Mouse (Mus musculus): ENCODE measurements around the gene Gpr156.
"Not testable (repeated sequence)": the region's sequence is repeated elsewhere in the genome, so short reads cannot be mapped to it uniquely, and the experiment has no call there.

Gpr156 gene

GRCm38 (mm10) chr16:38002485-38002884 lies 86.2 kb downstream of the Gpr156 start:
- no peak for DNase-seq (ENCODE audit: low spot score)

- no peak for DNase-seq (ENCODE audit: low spot score)
Observed at GRCm38 (mm10) chr16:38004486-38005020, 88.3 kb downstream of the Gpr156 start.

DNA sequence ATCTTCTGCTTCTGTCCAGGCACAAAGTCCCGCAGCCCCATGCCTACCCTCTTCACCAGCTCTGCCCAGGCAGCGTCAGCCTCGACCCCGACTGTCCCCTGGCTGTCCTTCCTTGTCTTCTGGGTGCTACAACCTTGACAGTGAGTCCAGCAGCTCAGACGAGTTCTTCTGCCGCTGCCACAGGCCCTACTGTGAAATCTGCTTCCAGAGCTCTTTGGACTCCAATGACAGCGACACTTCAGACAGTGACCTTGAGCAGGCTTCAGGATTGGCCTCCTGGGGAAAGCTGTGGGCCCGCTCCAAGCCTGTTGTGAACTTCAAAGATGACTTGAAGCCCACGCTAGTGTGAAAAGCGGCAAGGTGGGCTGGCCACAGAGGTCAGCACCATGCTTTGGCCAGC lies 89.2 kb downstream of the Gpr156 start:
- DNase-seq (ENCODE audit: low spot score): no peak

DNA sequence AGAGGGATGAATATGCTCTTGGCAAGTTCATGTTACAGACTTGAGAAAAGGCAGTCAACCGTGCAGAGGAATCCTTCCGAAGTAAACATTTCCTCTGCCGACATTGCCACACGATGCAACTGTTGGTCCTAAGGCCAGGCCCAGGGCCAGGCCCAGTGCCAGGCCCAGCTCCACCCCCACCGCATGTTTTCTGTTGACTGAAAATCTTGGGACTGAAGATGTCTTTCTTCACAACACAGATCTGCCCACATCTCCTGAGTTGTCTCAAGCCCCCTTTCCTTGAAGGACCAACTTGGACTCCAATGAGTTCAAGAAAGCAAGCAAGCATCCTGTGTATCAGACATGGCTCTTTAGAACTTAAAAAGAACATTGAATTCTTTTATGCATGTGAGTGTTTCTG lies 92.1 kb downstream of the Gpr156 start:
- DNase-seq (ENCODE audit: low spot score): no peak

DNA sequence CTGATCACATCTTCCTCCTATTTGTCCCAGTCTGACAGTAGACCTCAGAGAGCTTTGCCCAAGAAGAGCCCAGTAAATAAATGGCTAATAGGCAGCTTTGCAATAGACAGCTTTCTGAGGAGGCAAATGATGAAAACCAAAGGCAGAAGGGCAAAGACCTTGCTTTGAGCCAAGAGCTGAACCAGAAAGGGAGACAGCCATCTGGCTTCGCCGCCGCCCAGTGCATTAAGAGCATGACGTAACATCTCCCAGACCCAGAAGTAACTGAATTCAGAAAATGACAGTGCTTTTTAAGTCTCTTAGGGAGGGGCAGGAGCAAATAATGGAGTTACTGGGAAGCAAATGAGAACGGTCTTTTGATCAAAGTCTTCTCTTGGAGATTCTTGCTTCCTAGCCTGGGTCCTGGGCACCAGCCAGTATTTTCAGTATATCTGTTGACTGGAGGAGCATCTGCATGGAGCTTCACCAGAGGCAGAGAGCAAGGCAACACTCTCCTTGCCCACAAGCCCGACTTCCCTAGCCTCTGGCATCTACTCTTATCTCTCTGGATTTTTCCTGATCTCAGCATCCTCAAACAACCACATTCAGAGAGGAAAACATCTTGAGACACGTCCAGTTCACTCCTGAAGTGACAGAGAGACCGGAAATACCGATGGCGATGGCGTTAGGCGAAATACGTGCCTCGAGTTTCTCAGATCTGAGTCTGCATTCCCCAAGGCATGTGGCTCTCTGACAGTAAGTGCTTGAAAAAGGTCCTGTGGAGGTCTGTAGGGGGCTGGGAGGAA lies 92.9 kb downstream of the Gpr156 start:
- no peak for DNase-seq (ENCODE audit: low spot score)

GRCm38 (mm10) chr16:38011486-38011885 lies 95.2 kb downstream of the Gpr156 start:
- no peak for DNase-seq (ENCODE audit: low spot score)

DNA sequence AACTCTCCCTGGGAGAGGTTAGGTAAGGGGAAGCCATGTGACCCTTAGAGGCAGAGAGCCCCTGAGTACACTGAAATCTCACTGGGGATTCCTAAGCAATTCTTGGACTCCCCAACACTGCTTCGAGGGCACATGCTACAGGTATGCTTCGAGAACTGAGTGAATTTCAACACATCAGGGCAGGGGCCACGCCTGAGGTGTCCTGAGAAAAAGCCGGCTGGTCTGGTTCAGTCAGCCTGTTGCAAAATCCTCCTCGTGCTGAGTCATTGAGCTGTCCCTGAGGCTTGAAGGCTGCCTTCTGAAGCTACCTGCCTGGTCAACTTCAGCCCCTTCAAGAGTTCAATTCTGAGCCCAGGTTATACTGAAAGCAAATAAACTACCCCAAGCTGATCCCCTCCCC lies 96.1 kb downstream of the Gpr156 start:
- peak; percentile 89 for DNase-seq (ENCODE audit: low spot score)

- DNase-seq (ENCODE audit: low spot score): peak; percentile 57
Observed at GRCm38 (mm10) chr16:38012891-38013290, 96.6 kb downstream of the Gpr156 start.

GRCm38 (mm10) chr16:38014951-38015350 lies 98.7 kb downstream of the Gpr156 start:
- no peak for DNase-seq (ENCODE audit: low spot score)

DNA sequence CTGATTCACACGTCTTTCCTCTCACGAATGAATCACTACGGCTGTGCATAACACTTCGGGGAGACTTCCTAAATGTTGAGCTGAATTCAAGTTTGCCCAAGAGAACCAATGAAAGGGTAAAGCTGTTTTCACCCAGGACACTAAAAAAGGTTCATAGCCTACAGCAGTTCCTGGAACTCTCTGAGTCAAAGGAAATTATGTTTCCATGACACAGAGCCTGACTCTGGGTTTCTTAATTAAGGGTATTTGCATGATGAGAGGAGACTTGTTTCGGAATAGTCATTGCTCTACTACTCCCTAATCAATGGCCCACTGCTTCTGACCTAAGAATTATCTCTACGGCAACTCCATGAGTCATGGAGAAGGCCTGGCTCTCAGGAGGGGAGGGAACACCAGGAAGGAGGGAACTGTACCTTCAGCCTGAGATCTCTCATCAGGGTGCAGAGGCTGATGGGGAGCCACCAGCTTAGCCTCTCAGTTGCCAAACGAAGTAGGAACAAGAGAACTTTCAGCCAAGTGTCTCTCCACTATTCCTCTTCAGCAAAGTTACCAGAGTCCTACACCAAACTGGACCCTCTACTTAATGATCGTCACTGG lies 100.7 kb downstream of the Gpr156 start:
- DNase-seq (ENCODE audit: low spot score): no peak

DNA sequence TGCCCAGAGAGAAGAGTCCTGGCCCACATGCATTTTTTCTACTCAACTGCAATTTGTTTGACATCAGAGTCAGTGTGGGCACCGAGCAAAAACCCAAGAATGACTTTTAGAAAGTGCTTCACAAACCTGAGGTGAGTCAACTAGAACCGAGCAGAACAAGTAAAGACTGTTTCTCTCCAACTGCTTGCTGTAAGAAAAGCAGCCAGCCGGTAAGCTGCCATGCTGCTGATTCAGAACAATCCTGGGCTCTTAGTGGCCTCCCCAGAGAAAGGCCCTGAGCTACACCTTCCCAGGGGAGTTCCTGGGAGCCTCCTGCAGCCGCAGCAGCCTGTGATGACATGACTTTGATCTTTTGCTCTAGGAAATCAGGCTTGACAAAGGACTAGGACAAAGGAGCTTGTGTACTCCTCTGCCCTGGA lies 101.7 kb downstream of the Gpr156 start:
- no peak for DNase-seq (ENCODE audit: low spot score)

DNA sequence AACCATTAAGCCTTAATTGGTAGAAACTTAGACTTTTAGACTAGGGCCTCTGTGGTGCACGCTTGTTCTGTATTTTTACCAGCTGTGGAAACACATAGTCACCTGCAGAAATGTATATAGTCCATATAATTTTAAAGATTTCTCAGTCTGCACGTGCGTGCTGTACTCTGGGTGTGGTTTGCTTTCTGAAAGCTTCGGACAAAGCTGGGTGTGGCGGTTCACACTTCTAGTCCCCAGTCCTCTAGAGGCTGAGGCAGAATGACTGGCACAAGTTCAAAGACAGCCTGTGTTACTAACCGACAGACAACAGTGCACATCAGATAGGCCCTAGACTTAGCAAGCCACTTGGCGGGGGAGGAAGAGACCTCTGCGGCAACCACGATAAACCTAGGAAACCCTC lies 116.3 kb downstream of the Gpr156 start:
- no peak for DNase-seq (ENCODE audit: low spot score)

GRCm38 (mm10) chr16:38033071-38033470 lies 116.8 kb downstream of the Gpr156 start:
- no peak for DNase-seq (ENCODE audit: low spot score)

- not testable (repeated sequence) for DNase-seq (ENCODE audit: low spot score)
Observed at GRCm38 (mm10) chr16:38038101-38038500, 121.8 kb downstream of the Gpr156 start.

- no peak for DNase-seq (ENCODE audit: low spot score)
Observed at GRCm38 (mm10) chr16:38042160-38042559, 125.9 kb downstream of the Gpr156 start.

GRCm38 (mm10) chr16:38044551-38044950 lies 128.3 kb downstream of the Gpr156 start:
- DNase-seq (ENCODE audit: low spot score): no peak

- DNase-seq (ENCODE audit: low spot score): peak; percentile 18
Observed at GRCm38 (mm10) chr16:38047781-38048558, 131.7 kb downstream of the Gpr156 start.
